Mouse (Mus musculus) thymus, adult 2 months (tissue): ENCODE data around the gene Bhlhe41. TPM values are rescaled to one million over a fixed set of nuclear protein-coding genes. Genes with fewer than 3 reads are reported as not detected.

Experiments
- DNase-seq: peaks from one replicate; pipeline ENCODE4 v3.0.0; 2021
- H3K27ac ChIP-seq: fragments of 200-500 bp; 2 replicates; pipeline ENCODE4 v1.5.1; 2012; ENCODE audit warnings: low read length, control low read depth; ENCODE audit not compliant: control insufficient read depth, insufficient read depth
- H3K27me3 ChIP-seq: fragments of 200-500 bp; 2 replicates; pipeline ENCODE4 v1.6.1; 2012; ENCODE audit warnings: mild to moderate bottlenecking, low read length, moderate library complexity, mixed read lengths; ENCODE audit not compliant: control insufficient read depth, insufficient read depth
- H3K36me3 ChIP-seq: fragments of 200-500 bp; 2 replicates; pipeline ENCODE4 v1.6.1; 2012; ENCODE audit warnings: mild to moderate bottlenecking, low read length, moderate library complexity; ENCODE audit not compliant: control insufficient read depth, insufficient read depth
- H3K4me1 ChIP-seq: fragments of 200-500 bp; replicated peaks from 2 replicates; pipeline ENCODE4 v1.6.1; 2012; ENCODE audit warnings: low read length; ENCODE audit not compliant: control insufficient read depth, insufficient read depth
- H3K4me3 ChIP-seq: fragments of 200-500 bp; 2 replicates; pipeline ENCODE4 v1.5.1; 2012; ENCODE audit warnings: mild to moderate bottlenecking, low read length, control low read depth, moderate library complexity; ENCODE audit not compliant: control insufficient read depth, insufficient read depth
- CTCF ChIP-seq: fragments of 200-500 bp; IDR thresholded peaks from 2 replicates; pipeline ENCODE4 v1.5.1; 2012; ENCODE audit warnings: mild to moderate bottlenecking, control low read depth, low read length, moderate library complexity, borderline replicate concordance; ENCODE audit not compliant: control insufficient read depth, poor library complexity, insufficient read depth; ENCODE audit errors: extremely low read depth
- POLR2A ChIP-seq: fragments of 200-500 bp; IDR thresholded peaks from 2 replicates; pipeline ENCODE4 v1.6.1; 2012; ENCODE audit warnings: mild to moderate bottlenecking, low read length, control low read depth, moderate library complexity; ENCODE audit not compliant: control insufficient read depth, poor library complexity, insufficient read depth; ENCODE audit errors: extremely low read depth
- WGBS: fragments of 180-500 bp; shearing (Covaris S2); methylation state at CpG from one replicate; pipeline ENCODE4 v1.1.7; 2018; 5-methylcytosine and 5-hydroxymethylcytosine counted together
- polyA plus RNA-seq: library from polyadenylated mRNA; depleted of rRNA; stranded (reverse); fragments of >200 nt; gene quantifications from 2 replicates; pipeline ENCODE4 v1.2.3, GENCODE M21; 2012

Bhlhe41 gene
- polyA plus RNA-seq, 1 experiment, result 10.5 TPM

DNA sequence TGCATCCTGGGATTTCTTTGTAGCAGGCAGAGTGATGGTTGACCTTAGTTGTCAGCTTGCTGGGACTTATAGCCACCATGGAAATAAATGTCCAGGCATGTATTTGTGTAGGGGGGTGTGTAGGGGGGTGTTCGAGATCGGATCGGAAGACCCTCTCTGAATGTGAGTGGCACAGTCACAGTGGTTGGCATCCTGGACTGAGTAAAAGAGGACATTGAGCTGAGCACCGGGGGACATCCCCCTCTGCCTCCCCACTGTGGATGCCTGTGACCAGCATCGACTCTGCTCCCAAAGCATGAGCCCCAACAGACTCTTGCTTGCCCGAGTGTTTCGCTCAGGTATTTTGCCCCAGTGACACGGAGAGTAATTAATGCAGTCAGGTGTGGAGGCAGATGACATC, 8.0 kb upstream of the Bhlhe41 start:
- H3K27me3 ChIP-seq, result no peaks in the 10 kb centered on the region
- no peak overlapping the region for H3K27ac ChIP-seq
- H3K36me3 ChIP-seq, result no peaks in the 10 kb centered on the region
- no peak for DNase-seq
- TF ChIP-seq POLR2A, result no peak
- H3K4me3 ChIP-seq, result no peak overlapping the region
- H3K4me1 ChIP-seq, result no peaks in the 10 kb centered on the region
- WGBS, result 94% methylated on average over 8 of the region's 8 CpGs

DNA sequence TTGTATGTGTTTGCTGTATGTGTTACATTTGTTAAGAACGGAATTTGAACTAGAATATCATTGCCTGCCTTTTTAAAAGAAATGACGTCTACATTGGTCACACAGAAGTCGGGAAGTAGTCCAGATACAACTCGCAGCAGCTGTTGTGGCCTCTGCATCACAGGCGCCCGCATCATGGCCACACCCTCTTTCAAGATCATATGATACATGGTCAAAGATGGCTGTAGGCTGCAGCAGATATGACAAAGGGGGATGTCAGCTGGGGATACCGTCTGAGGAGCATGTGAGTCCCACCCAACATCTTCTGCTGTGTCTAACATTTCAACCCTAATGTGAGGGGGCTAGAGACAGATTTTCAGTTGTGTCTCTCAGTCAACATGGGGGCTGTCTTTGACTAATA, 6.7 kb upstream of the Bhlhe41 start:
- no peak for TF ChIP-seq POLR2A
- TF ChIP-seq CTCF, result no peak
- no peaks in the 10 kb centered on the region for H3K4me1 ChIP-seq
- no peak for DNase-seq
- WGBS, result 95% methylated on average over 7 of the region's 7 CpGs
- no peaks in the 10 kb centered on the region for H3K27me3 ChIP-seq
- H3K27ac ChIP-seq, result no peak overlapping the region
- no peak overlapping the region for H3K4me3 ChIP-seq
- no peaks in the 10 kb centered on the region for H3K36me3 ChIP-seq

DNA sequence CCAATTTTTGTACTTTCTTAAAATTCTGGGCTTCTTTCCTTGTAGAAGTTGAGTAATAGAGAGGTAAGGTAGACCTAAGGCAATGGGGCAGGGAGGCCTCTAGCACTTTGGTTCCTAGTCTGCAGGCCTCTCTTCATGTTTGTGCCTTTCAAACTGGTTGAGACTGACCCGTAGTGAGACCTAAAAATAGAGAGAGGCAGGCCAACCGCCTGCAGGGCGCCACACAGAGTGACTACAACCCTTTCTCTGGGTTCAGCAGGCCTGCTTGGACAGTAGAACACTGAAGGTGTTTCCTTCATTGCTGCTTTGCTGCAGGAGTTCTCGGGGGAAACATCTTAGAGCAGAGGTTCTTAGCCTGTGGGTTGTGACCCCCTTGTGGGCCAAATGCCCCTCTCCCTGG, 5.6 kb upstream of the Bhlhe41 start:
- Histone ChIP-seq H3K27me3 (peaks cover 7% of the 10 kb centered on the region), H3K36me3 (no peaks in the 10 kb centered on the region), H3K4me3 (no peak overlapping the region), H3K27ac (no peak overlapping the region), H3K4me1 (peaks cover 7% of the 10 kb centered on the region)
- no peak for TF ChIP-seq CTCF
- TF ChIP-seq POLR2A, result no peak
- 90% methylated on average over 4 of the region's 4 CpGs for WGBS
- no peak for DNase-seq

DNA sequence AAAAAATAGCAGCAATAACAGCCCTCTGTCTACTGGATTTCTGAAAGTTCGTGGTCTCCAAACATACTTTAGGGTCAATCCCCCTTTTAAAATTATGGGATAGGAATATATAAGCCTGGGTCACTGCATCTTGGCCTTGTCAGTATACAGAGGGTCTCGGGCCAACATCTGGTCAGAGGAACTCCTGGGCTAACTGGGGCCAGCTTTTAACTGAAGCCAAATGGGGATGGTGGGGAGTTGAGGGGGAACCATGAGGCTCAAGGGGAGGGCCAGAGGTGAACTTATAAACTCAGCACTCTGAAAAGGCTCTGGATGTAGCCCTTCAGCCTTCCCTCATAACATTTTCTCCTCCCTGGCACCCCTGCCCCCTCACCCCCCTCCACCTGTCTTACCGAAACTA, 1.8 kb upstream of the Bhlhe41 start:
- WGBS, result 76% methylated on average over 3 of the region's 3 CpGs
- peaks cover 34% of the 10 kb centered on the region for H3K27me3 ChIP-seq

DNA sequence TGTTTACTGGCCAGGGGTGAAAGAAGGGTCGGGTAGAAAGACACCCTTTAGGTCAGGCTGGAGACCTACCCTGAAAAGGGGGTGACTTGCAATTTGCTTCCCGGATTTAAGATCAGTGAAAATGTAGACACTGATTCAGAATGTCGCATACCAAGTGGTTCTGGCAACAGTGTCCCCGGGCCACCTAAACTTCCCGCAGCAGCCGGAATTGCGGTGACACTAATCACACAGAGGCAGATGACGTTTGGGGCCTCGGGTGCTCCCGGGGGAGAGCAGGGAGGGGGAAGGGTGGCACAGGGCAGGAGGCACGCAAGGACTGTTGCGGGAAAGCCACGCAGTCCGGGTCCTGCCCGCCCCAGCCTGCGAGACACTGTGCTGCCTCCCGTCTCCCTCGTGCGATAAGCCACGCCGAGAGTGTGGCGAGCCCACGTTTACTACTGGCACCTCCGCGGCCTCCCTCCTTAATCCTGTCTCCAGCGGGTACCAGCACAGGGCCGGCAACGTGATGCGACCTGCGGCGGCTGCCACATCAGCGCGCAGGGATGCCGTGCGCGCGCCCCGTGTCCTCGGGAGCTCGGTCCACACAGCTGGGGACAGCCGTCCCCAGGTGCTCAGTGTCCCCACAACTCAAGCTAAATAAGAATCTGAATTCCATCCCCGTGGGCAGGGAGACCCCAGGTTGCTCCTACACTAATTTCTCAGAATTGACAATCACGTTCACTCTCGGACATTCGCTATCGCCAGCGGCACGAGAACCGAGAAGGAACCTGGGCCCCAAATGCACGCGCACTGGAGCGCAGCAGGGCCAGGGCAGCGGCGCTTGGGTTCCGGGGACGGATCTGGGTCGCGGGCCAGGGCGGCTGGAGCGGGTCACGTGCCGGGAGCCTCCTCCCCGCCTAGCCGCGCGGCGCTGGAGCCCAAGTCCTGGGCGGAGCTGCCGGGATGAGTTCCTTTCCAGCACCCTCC, 811 bp upstream of the Bhlhe41 start:
- no peak for TF ChIP-seq CTCF
- no peak for TF ChIP-seq POLR2A
- H3K4me3 ChIP-seq, result peak overlapping the region; percentile 42
- no peak overlapping the region; the same call in 1 of the 2 replicates for H3K27ac ChIP-seq
- peaks cover 34% of the 10 kb centered on the region for H3K27me3 ChIP-seq
- 1% methylated on average over 69 of the region's 69 CpGs for WGBS
- H3K4me1 ChIP-seq, result peaks cover 29% of the 10 kb centered on the region
- H3K36me3 ChIP-seq, result no peaks in the 10 kb centered on the region
- no peak for DNase-seq

More for the DNA sequence above, 1.8 kb upstream of the Bhlhe41 start:
- Histone ChIP-seq H3K27ac (no peak overlapping the region), H3K4me3 (no peak overlapping the region), H3K4me1 (peaks cover 29% of the 10 kb centered on the region), H3K36me3 (no peaks in the 10 kb centered on the region)
- no peak for DNase-seq
- TF ChIP-seq CTCF (no peak), POLR2A (no peak)

DNA sequence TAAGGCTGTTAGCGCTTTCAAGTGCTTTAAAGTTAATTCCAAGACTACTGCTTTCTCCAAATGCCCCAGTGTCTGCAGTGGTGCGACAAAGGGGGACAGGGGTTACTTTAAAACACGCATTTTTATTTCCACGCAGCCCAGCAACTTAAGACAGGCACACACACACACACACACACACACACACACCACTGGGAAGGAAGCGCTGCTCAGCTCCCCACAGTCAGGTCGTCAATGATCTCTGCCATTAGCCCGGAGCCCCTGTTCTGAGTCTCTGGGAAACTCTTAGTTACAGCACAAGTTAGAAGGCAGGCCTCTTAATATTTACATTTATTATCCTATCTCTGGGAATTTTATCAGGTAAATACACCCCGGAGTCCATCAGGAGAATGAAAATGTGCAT, 1.2 kb downstream of the Bhlhe41 start:
- Histone ChIP-seq H3K27me3 (peaks cover 34% of the 10 kb centered on the region), H3K4me3 (peak overlapping the region; percentile 33; the same call in 1 of the 2 replicates), H3K4me1 (peaks cover 29% of the 10 kb centered on the region), H3K27ac (no peak overlapping the region), H3K36me3 (no peaks in the 10 kb centered on the region)
- no peak for TF ChIP-seq POLR2A
- no peak for TF ChIP-seq CTCF
- WGBS, result 5% methylated on average over 8 of the region's 8 CpGs
- no peak for DNase-seq
